Mouse (Mus musculus) limb, embryonic 12.5 days (tissue): ENCODE data around the gene Kif3a. TPM values are rescaled to one million over a fixed set of nuclear protein-coding genes. Genes with fewer than 3 reads are reported as not detected.

Source experiments
- polyA plus RNA-seq: library from polyadenylated mRNA; unstranded; fragments of >200 nt; fragmentation: Nextera tagmentation; extraction: Ambion mirVana; gene quantifications from 2 replicates; pipeline ENCODE4 v1.2.1, GENCODE M21; 2016

Gene Kif3a
- polyA plus RNA-seq, 1 experiment from 2014 or later = 84.6 TPM

Other genes starting within 250 kb of the Kif3a start
- gene Zcchc10, start 242.7 kb upstream of the Kif3a start, polyA plus RNA-seq = 21.0 and 22.5 TPM in 2 replicates
- gene Aff4, start 216.5 kb upstream of the Kif3a start, polyA plus RNA-seq = 61.5 and 67.4 TPM in 2 replicates
- gene Leap2, start 144.2 kb upstream of the Kif3a start, polyA plus RNA-seq = 0.44 TPM in 1 of 2 replicates, not detected in the other
- 461 and 512 TPM in 2 replicates for gene Uqcrq, start 136.5 kb upstream of the Kif3a start, polyA plus RNA-seq
- 1.2 and 1.9 TPM in 2 replicates for gene Gdf9, start 136.4 kb upstream of the Kif3a start, polyA plus RNA-seq
- gene Gm10447, start 110.3 kb upstream of the Kif3a start, polyA plus RNA-seq = 0.36 and 0.38 TPM in 2 replicates
- 6.3 and 6.8 TPM in 2 replicates for gene Shroom1, start 110.2 kb upstream of the Kif3a start, polyA plus RNA-seq
- not detected in 2 replicates for gene Gm9837, start 96.9 kb upstream of the Kif3a start, polyA plus RNA-seq
- not detected in 2 replicates for gene Gm9945, start 87.2 kb upstream of the Kif3a start, polyA plus RNA-seq
- 0.24 and 0.32 TPM in 2 replicates for gene Sowaha, start 87.1 kb upstream of the Kif3a start, polyA plus RNA-seq
- gene Sept8, start 48.1 kb upstream of the Kif3a start, polyA plus RNA-seq = 36.7 and 41.8 TPM in 2 replicates
- 2.0 and 2.6 TPM in 2 replicates for gene Il4, start 51.3 kb downstream of the Kif3a start, polyA plus RNA-seq
- gene Il13, start 67.3 kb downstream of the Kif3a start, polyA plus RNA-seq = not detected in 2 replicates
- 30.1 and 30.5 TPM in 2 replicates for gene Rad50, start 139.9 kb downstream of the Kif3a start, polyA plus RNA-seq
- not detected in 2 replicates for gene Il5, start 153.4 kb downstream of the Kif3a start, polyA plus RNA-seq
- 8.4 and 8.5 TPM in 2 replicates for gene Irf1, start 202.6 kb downstream of the Kif3a start, polyA plus RNA-seq
- 0.31 TPM in 1 of 2 replicates, not detected in the other for gene Gm17334, start 205.8 kb downstream of the Kif3a start, polyA plus RNA-seq